Mouse (Mus musculus): ENCODE data around the gene Isx. TPM values are rescaled to one million over a fixed set of nuclear protein-coding genes. Genes with fewer than 3 reads are reported as not detected.

The Isx gene
- polyA plus RNA-seq, 1 experiment from 2014 or later: 8.8 TPM

Other genes starting within 250 kb of the Isx start
- gene Hmgxb4, start 120.2 kb downstream of the Isx start, polyA plus RNA-seq (2015; fragmentation: Nextera tagmentation; extraction: Ambion mirVana): 22.2 and 28.4 TPM in 2 replicates
- gene Tom1, start 160.5 kb downstream of the Isx start, polyA plus RNA-seq (2015; fragmentation: Nextera tagmentation; extraction: Ambion mirVana): 33.2 and 34.4 TPM in 2 replicates
- gene Hmox1, start 220.4 kb downstream of the Isx start, polyA plus RNA-seq (2015; fragmentation: Nextera tagmentation; extraction: Ambion mirVana): 25.7 and 25.8 TPM in 2 replicates
- gene Mcm5, start 236.4 kb downstream of the Isx start, polyA plus RNA-seq (2015; fragmentation: Nextera tagmentation; extraction: Ambion mirVana): 112 and 117 TPM in 2 replicates

All from stomach, embryonic 16.5 days (tissue).